Mouse (Mus musculus) stomach, embryonic 15.5 days (tissue): ENCODE measurements around the gene Map10. TPM values are rescaled to one million over a fixed set of nuclear protein-coding genes. Genes with fewer than 3 reads are reported as not detected.

Source experiments
- ATAC-seq: fragments of 200-750 bp; cut with Nextera tagmentation; 2 replicates; pipeline ENCODE4 v1.8.0; 2017; ENCODE audit warnings: low read depth, moderate number of reproducible peaks, moderate TSS enrichment; ENCODE audit not compliant: insufficient read depth, low FRiP score
- H3K27ac ChIP-seq: fragments of 300-500 bp; sonication (generic); 2 replicates; pipeline ENCODE4 v1.5.1; 2015; ENCODE audit warnings: mild to moderate bottlenecking, inconsistent platforms
- H3K27me3 ChIP-seq: fragments of 300-500 bp; sonication (generic); replicated peaks from 2 replicates; pipeline ENCODE4 v1.6.1; 2015; ENCODE audit warnings: inconsistent platforms
- H3K36me3 ChIP-seq: fragments of 300-500 bp; sonication (generic); 2 replicates; pipeline ENCODE4 v1.6.1; 2015; ENCODE audit warnings: inconsistent platforms
- H3K4me1 ChIP-seq: fragments of 300-500 bp; sonication (generic); 2 replicates; pipeline ENCODE4 v1.6.1; 2015; ENCODE audit warnings: inconsistent platforms
- H3K4me2 ChIP-seq: fragments of 300-500 bp; sonication (generic); 2 replicates; pipeline ENCODE4 v1.6.1; 2015; ENCODE audit warnings: mild to moderate bottlenecking, inconsistent platforms
- H3K4me3 ChIP-seq: fragments of 300-500 bp; sonication (generic); replicated peaks from 2 replicates; pipeline ENCODE4 v1.5.1; 2015; ENCODE audit warnings: inconsistent platforms
- H3K9ac ChIP-seq: fragments of 300-500 bp; sonication (generic); 2 replicates; pipeline ENCODE4 v1.6.1; 2015; ENCODE audit warnings: inconsistent platforms
- H3K9me3 ChIP-seq: fragments of 300-500 bp; sonication (generic); 2 replicates; pipeline ENCODE4 v1.6.1; 2016; ENCODE audit warnings: inconsistent platforms
- WGBS: fragments of 180-500 bp; shearing (Covaris S2); methylation state at CpG from one replicate; pipeline ENCODE4 v1.1.7; 2015; 5-methylcytosine and 5-hydroxymethylcytosine counted together
- polyA plus RNA-seq: library from polyadenylated mRNA; unstranded; fragments of >200 nt; fragmentation: Nextera tagmentation; extraction: Ambion mirVana; gene quantifications from 2 replicates; pipeline ENCODE4 v1.2.1, GENCODE M21; 2015

Gene Map10
- polyA plus RNA-seq, 1 experiment from 2014 or later = 5.4 TPM

- Histone ChIP-seq H3K36me3 (no peaks in the 10 kb centered on the region), H3K9me3 (no peaks in the 10 kb centered on the region), H3K27ac (no peak overlapping the region), H3K4me1 (no peaks in the 10 kb centered on the region), H3K27me3 (no peaks in the 10 kb centered on the region), H3K4me2 (no peak overlapping the region), H3K4me3 (no peak overlapping the region), H3K9ac (no peak overlapping the region)
- 88% methylated on average over 5 of the region's 5 CpGs for WGBS
- no peak for ATAC-seq
Observed at GRCm38 (mm10) chr8:125658508-125658907, 11.1 kb upstream of the Map10 start.

GRCm38 (mm10) chr8:125658926-125659325 is 10.7 kb upstream of the Map10 start:
- ATAC-seq = no peak
- WGBS = 79% methylated on average over 4 of the region's 4 CpGs
- no peaks in the 10 kb centered on the region for H3K36me3 ChIP-seq
- no peaks in the 10 kb centered on the region for H3K27me3 ChIP-seq
- H3K9ac ChIP-seq = no peak overlapping the region
- H3K9me3 ChIP-seq = no peaks in the 10 kb centered on the region
- H3K4me2 ChIP-seq = no peak overlapping the region
- H3K4me3 ChIP-seq = no peak overlapping the region
- no peaks in the 10 kb centered on the region for H3K4me1 ChIP-seq
- no peak overlapping the region for H3K27ac ChIP-seq

GRCm38 (mm10) chr8:125660397-125660796 is 9.2 kb upstream of the Map10 start:
- no peak overlapping the region for H3K27ac ChIP-seq
- WGBS = 72% methylated on average over 6 of the region's 6 CpGs
- no peaks in the 10 kb centered on the region for H3K36me3 ChIP-seq
- H3K9ac ChIP-seq = no peak overlapping the region
- no peak for ATAC-seq
- H3K4me1 ChIP-seq = 0 out of 2 replicates have a peak, but pooled peaks cover 2% of the 10 kb centered on the region
- H3K27me3 ChIP-seq = no peaks in the 10 kb centered on the region
- no peaks in the 10 kb centered on the region for H3K9me3 ChIP-seq
- H3K4me2 ChIP-seq = no peak overlapping the region
- no peak overlapping the region for H3K4me3 ChIP-seq

- Histone ChIP-seq H3K4me1 (peaks cover 6% of the 10 kb centered on the region; the same call in 1 of the 2 replicates), H3K36me3 (no peaks in the 10 kb centered on the region), H3K9me3 (no peaks in the 10 kb centered on the region), H3K27ac (no peak overlapping the region), H3K4me3 (no peak overlapping the region), H3K4me2 (no peak overlapping the region), H3K9ac (no peak overlapping the region), H3K27me3 (no peaks in the 10 kb centered on the region)
- ATAC-seq = no peak
- WGBS = 85% methylated on average over 13 of the region's 13 CpGs
Observed at GRCm38 (mm10) chr8:125661958-125662668, 7.5 kb upstream of the Map10 start.

GRCm38 (mm10) chr8:125662669-125663048 is 7.0 kb upstream of the Map10 start:
- Histone ChIP-seq H3K9me3 (no peaks in the 10 kb centered on the region), H3K4me3 (no peak overlapping the region), H3K9ac (no peak overlapping the region), H3K36me3 (no peaks in the 10 kb centered on the region), H3K4me2 (no peak overlapping the region), H3K27ac (no peak overlapping the region), H3K4me1 (peaks cover 6% of the 10 kb centered on the region; the same call in 1 of the 2 replicates), H3K27me3 (no peaks in the 10 kb centered on the region)
- ATAC-seq = no peak
- whole genome bisulfite sequencing = 70% methylated on average over 6 of the region's 6 CpGs

GRCm38 (mm10) chr8:125665183-125665875 is 4.3 kb upstream of the Map10 start:
- peaks cover 11% of the 10 kb centered on the region for H3K4me1 ChIP-seq
- no peaks in the 10 kb centered on the region; the same call in 1 of the 2 replicates for H3K9me3 ChIP-seq
- H3K36me3 ChIP-seq = no peaks in the 10 kb centered on the region
- no peak overlapping the region for H3K4me2 ChIP-seq
- H3K4me3 ChIP-seq = no peak overlapping the region
- ATAC-seq = no peak
- H3K9ac ChIP-seq = no peak overlapping the region
- 62% methylated on average over 8 of the region's 8 CpGs for WGBS
- no peak overlapping the region for H3K27ac ChIP-seq
- no peaks in the 10 kb centered on the region for H3K27me3 ChIP-seq

- Histone ChIP-seq H3K4me2 (no peak overlapping the region), H3K4me1 (peaks cover 11% of the 10 kb centered on the region), H3K36me3 (0 out of 2 replicates have a peak, but pooled peaks cover 2% of the 10 kb centered on the region), H3K9me3 (no peaks in the 10 kb centered on the region; the same call in 1 of the 2 replicates), H3K27me3 (no peaks in the 10 kb centered on the region), H3K9ac (no peak overlapping the region), H3K4me3 (no peak overlapping the region), H3K27ac (no peak overlapping the region)
- WGBS = 26% methylated on average over 2 of the region's 2 CpGs
- ATAC-seq = no peak
Observed at GRCm38 (mm10) chr8:125665876-125666186, 3.8 kb upstream of the Map10 start.

GRCm38 (mm10) chr8:125666201-125666600 is 3.4 kb upstream of the Map10 start:
- Histone ChIP-seq H3K27ac (no peak overlapping the region), H3K9ac (no peak overlapping the region), H3K36me3 (0 out of 2 replicates have a peak, but pooled peaks cover 5% of the 10 kb centered on the region), H3K4me3 (no peak overlapping the region), H3K9me3 (no peaks in the 10 kb centered on the region; the same call in 1 of the 2 replicates), H3K4me2 (no peak overlapping the region), H3K4me1 (peaks cover 11% of the 10 kb centered on the region), H3K27me3 (no peaks in the 10 kb centered on the region)
- 30% methylated on average over 5 of the region's 5 CpGs for WGBS
- ATAC-seq = no peak

- Histone ChIP-seq H3K27ac (no peak overlapping the region), H3K27me3 (no peaks in the 10 kb centered on the region), H3K4me1 (peaks cover 11% of the 10 kb centered on the region), H3K9ac (no peak overlapping the region), H3K4me3 (no peak overlapping the region), H3K36me3 (peaks cover 14% of the 10 kb centered on the region; the same call in 1 of the 2 replicates), H3K4me2 (no peak overlapping the region), H3K9me3 (no peaks in the 10 kb centered on the region; the same call in 1 of the 2 replicates)
- no peak for ATAC-seq
- 71% methylated on average over 2 of the region's 2 CpGs for WGBS
Observed at GRCm38 (mm10) chr8:125667248-125667647, 2.4 kb upstream of the Map10 start.

- no peaks in the 10 kb centered on the region; the same call in 1 of the 2 replicates for H3K9me3 ChIP-seq
- peaks cover 14% of the 10 kb centered on the region; the same call in 1 of the 2 replicates for H3K36me3 ChIP-seq
- H3K27ac ChIP-seq = no peak overlapping the region
- peak overlapping the region; percentile 90 for H3K4me2 ChIP-seq
- no peaks in the 10 kb centered on the region for H3K27me3 ChIP-seq
- H3K4me1 ChIP-seq = peaks cover 11% of the 10 kb centered on the region
- WGBS = 77% methylated on average over 14 of the region's 14 CpGs
- peak overlapping the region; percentile 56 for H3K4me3 ChIP-seq
- no peak overlapping the region for H3K9ac ChIP-seq
- no peak for ATAC-seq
Observed at GRCm38 (mm10) chr8:125669159-125669699, 389 bp upstream of the Map10 start.

- ATAC-seq = no peak
- peak overlapping the region; percentile 90 for H3K4me2 ChIP-seq
- no peaks in the 10 kb centered on the region; the same call in 1 of the 2 replicates for H3K9me3 ChIP-seq
- peak overlapping the region; percentile 56 for H3K4me3 ChIP-seq
- no peaks in the 10 kb centered on the region for H3K27me3 ChIP-seq
- H3K4me1 ChIP-seq = peaks cover 8% of the 10 kb centered on the region
- H3K36me3 ChIP-seq = peaks cover 14% of the 10 kb centered on the region; the same call in 1 of the 2 replicates
- H3K27ac ChIP-seq = no peak overlapping the region
- WGBS = 96% methylated on average over 6 of the region's 6 CpGs
- no peak overlapping the region for H3K9ac ChIP-seq
Observed at GRCm38 (mm10) chr8:125670420-125670819, 802 bp downstream of the Map10 start.

- ATAC-seq = no peak
- Histone ChIP-seq H3K9ac (no peak overlapping the region), H3K4me1 (peaks cover 4% of the 10 kb centered on the region), H3K36me3 (peaks cover 14% of the 10 kb centered on the region; the same call in 1 of the 2 replicates), H3K27ac (no peak overlapping the region), H3K4me3 (no peak overlapping the region), H3K9me3 (no peaks in the 10 kb centered on the region; the same call in 1 of the 2 replicates), H3K27me3 (no peaks in the 10 kb centered on the region), H3K4me2 (no peak overlapping the region)
- 99% methylated on average over 9 of the region's 9 CpGs for WGBS
Observed at GRCm38 (mm10) chr8:125670906-125671305, 1.3 kb downstream of the Map10 start.
